Mouse (Mus musculus) gastrocnemius, adult 18-20 months (tissue): ENCODE data around the gene Myo6. TPM values are rescaled to one million over a fixed set of nuclear protein-coding genes. Genes with fewer than 3 reads are reported as not detected.

Source experiments
- DNase-seq: peaks from one replicate; pipeline ENCODE4 v3.0.0; 2021; ENCODE audit warnings: low spot score
- long read RNA-seq, 2 experiments: library from polyadenylated mRNA; stranded (forward); transcript quantifications; one replicate each; pipeline ENCODE4 v2.0.0; 2021
- total RNA-seq, 2 experiments: library from RNA; stranded (reverse); gene quantifications; 2 replicates each; pipeline ENCODE4 v1.2.3; 2021

Myo6 gene
- 1 to 10 TPM; 7.1 to 8.8 TPM for total RNA-seq
- long read RNA-seq, experiment 1, partial matches to known transcripts, result 0 of 4 reads
- long read RNA-seq, experiment 1, other reads (novel, unspliced or antisense), result 3 of 4 reads
- long read RNA-seq, experiment 2, partial matches to known transcripts, result 0 of 2 reads
- long read RNA-seq, experiment 2, other reads (novel, unspliced or antisense), result 2 of 2 reads

DNA sequence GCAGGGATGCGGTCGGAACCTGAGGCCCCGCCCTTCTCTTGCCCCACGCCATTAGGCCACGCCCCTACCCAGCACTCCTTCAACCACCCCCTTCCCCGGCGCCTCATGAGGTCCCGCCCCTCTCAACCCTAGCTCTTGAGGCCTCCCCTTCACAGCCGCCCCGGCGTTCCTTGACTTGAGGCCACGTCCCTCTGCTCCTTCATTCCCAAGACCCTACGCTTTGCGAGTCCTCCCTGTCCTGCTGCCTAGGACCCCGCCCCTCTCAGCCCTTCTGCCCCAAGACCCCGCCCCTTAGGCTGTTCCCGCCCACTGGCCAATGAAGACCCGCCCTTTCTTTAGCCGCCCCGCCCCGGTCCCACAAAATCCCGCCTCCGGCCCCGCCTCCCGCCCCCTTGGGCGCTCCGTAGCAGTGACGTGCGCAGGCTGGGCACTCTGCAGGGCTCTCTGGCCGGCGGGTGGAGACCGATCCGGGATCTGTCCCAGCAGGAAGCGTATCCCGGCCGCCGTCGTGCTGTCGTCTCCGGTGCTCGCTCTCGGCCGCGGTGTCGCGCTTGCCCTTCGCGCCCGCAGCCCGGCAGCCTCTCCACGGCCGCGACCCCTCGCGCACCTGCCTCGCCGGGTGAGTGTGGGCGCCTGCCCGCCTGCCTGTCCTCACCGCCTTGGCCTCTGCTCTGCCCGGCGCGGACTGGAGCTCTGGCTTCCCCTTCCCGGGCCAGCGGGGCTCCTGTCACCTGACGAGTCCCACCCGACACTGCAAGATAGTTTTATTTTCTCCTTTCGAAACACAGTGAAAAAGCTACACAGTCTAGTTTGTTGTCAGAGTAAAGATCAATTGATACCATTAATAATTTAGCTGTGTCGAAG, at the start of gene Myo6:
TSS of gene Myo6 (plus strand) at position 421 of the 864 bp plus-strand sequence.
- DNase-seq, result peak; percentile 93

DNA sequence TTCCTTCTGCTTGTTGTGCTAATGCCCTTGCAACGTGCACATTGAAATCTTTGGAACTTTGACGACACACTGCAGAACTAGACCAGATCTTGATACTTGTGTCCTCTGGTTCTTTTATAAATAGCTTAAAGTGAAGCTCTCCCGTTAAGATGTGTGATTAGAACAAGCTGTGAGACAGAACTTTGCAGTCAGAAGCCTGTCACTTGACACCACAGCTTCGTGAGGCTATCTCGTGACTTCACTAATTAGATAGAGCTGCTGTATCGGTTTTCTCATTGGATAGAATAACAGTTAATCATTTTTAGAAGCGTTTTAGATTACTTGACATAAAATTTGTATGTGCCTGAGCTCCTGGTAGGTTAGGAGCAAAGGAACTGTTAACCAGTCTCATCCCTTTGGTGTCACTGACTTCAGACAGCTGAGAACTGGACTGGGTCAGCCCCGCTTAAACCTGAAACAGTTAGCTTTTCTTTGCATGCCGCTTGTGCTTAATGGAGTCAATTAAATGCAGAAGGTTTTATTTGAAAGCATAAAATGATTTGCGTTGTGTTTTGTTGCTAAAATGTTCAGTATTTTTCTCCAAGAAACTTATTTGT, 18.7 kb upstream of the Myo6 start:
- no peak for DNase-seq

DNA sequence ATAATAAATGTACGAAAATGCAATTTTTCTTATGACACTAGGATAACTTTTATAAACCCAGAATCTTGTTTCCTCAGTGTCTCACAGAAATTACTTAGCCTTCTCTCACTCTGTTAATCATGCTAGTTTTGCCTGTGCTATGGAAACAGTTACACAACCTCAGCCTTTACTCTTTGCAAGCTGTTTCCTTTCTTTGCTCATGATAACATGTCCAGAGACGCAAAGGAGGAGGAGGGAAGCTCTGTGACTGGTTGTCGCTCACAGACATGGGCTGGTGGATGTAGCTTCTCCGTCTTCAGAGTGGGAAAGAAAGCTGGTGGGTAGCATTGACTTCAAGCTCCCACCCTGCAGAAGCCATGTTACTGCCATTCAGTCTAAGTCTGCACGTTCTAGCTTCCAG, 15.2 kb upstream of the Myo6 start:
- no peak for DNase-seq

- no peak for DNase-seq
These were observed 9.6 kb upstream of the Myo6 start for GRCm38 (mm10) chr9:80155277-80155676.

- no peak for DNase-seq
These were observed 8.1 kb upstream of the Myo6 start for GRCm38 (mm10) chr9:80156780-80157179.

DNA sequence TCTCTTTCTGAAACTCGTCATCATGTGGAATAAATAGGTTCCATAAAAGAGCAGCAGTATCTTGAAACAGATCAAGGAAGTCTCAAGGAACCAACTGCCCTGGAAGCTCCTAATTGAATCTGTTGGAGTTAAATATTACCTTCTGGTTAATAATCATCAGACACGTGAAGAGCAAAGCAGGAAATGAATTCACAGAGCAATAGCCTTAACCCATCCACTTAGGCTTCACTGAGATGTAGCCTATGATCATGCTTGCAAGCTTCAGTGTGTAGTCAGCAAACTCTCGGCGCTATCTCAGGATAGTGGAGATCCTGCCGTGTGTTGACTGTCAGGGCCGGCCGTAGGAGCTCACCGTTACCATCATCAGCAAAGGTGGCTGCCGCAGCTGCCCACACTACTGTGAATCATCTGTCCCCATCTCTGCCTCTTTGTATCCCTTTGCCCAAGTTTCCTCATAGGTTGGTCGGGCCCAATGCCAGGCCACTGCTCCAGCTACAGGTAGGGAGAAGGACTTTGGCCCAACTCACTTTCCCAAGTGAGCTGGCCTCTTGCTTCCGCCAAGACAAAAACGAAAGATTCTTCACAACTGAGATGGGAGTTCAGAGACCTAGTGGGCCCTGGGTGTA, 6.9 kb upstream of the Myo6 start:
- no peak for DNase-seq

- no peak for DNase-seq
These were observed 5.9 kb upstream of the Myo6 start for GRCm38 (mm10) chr9:80158937-80159336.

DNA sequence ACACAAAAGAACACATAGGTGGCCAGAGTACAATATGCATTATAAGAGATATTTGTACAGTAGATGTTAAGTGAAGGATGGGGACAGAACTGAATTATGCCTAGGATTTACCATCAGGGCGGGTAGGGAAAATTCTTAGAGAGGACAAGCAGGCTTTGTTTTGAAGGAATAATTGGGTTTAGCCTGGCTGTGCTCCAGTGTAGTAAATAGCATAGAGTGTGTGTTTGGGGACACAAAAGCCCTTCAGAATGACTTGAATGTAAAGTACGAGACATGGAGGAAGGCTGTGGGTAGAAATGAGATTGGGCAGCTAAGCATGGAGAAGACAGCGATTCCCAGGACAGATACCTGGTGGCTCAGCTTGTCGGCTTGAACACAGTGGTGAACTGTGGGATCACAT, 3.4 kb upstream of the Myo6 start:
- DNase-seq, result no peak

- DNase-seq, result no peak
These were observed 1.6 kb upstream of the Myo6 start for GRCm38 (mm10) chr9:80163126-80163723.

GRCm38 (mm10) chr9:80164191-80164590, 640 bp upstream of the Myo6 start:
- DNase-seq, result no peak

- DNase-seq, result no peak
These were observed 859 bp downstream of the Myo6 start for GRCm38 (mm10) chr9:80165690-80166089.

DNA sequence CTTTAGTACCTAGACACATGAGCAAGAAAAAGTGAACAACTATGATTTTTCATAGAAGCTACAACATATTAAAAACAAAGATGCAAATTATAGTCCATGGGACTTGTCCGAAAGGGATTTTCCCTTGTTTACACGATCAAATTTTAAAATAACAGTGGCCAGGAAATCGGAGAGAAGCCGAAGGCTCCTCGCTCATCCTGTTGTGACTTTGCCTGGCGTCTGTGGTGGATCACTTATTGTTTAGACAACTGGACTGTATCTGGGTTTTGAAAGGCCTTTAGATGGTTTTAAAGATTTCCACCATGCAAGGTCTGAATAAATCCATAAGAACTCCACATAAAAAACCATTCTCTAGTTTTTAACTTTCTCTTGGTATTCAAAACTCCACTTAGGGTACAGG, 1.6 kb downstream of the Myo6 start:
- DNase-seq, result no peak

DNA sequence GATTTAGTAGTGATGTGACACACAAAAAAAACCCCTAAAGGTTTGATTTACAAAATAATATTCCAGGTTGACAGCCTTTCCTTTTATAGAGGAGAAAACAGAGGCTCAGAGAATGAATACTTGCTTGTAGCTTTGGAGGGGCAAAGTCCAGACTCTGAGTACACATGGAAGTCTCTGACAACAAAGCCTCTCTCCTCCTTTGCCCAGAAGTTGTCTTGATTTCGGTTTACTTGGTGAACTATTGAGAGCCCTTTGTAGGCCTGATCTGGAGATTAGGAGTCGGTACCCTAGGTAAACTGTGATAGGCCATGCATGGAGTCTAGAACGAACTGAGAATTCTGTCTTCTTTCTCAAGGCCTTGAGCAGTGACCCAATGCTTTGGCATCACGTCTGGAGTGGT, 2.3 kb downstream of the Myo6 start:
- DNase-seq, result no peak

DNA sequence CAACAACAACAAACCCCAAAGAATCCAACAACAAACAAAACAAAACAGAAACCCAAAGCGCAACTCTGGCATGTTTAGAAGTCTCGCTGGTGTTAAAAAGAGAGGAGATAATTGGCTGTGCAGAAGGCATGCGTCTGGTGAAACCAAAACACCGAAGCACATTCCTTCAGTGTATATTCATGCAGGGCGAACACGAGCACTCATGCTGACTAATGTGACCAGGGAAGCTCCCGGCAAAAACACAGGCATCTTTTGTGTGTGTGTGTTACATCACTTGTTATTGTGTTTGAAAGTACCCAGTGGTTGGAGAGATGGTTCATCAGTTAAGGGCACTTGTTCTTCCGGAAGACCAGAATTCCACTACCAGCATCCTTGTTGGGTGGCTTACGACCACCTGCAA, 4.7 kb downstream of the Myo6 start:
- DNase-seq, result no peak

DNA sequence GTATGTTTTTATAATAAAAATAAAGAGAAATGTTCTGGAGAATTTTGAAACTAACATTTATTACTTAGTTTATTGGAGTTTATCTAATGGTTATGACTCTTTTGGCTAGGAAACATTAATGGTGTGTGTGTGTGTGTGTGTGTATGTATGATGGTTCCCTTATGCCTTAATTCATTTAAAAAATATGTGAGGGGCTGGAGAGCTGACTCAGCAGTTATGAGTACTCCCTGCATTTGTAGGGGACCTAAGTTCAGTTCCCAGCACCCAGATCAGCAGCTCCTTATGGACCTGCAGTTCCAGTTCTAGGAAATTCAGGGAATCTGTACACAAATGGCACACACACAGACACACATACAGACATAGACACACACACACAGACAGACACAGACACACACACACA, 6.4 kb downstream of the Myo6 start:
- DNase-seq, result no peak

DNA sequence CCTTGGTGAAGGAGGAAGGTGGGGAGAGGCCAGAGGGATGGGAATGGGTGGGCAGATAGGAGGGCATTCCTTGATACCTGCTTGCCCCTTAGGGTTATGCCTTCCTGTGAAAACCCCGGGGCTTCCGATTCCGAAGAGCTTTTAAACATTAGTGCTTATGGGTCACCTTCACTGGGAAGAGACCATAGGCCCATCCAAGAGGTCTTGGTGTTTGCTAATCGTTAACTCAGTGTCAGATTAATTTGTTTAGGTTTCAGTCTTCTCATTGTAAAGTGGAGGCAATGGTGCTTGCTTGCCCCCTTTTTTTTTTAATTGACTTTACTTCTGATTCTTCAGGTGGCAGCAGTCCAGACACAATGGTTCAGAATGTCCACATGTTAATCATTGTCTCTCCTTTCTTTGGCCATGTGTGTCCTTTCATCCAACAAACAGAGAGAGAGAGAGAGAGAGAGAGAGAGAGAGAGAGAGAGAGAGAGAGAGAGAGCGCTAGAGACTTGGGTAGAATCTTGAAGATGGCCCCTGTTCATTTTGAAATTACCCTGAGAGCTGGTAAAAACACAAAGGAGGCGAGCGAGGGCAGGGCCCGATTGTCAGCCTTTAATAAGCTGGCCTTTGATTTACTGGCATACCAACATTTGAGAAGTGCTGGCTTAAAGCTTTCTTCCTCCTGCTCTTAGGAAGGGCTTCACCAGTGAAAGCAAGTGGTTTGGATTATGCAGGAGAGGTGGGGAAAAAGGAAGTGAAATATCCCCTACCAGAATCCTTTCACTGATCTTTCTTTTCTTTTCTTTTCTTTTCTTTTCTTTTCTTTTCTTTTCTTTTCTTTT, 7.8 kb downstream of the Myo6 start:
- no peak for DNase-seq

DNA sequence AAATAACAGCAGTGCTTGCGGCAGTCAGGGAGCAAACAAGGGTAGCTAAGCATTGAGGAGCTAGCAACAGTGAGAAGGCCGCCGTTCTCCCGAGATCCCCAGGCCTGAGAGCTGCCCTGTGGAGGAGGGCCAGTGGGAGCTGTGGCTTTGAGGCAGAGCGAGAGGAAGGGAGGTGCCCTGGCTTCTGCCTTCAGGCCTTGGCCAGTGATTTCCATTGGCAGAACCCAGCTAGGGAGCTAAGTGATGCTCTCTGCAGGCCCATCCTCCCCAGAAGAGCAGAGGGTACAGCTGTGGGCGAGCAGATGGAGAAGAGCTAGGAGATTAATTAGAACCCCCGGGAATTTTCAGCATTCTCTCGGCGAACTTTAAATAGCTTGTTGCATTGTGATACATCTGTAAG, 8.8 kb downstream of the Myo6 start:
- DNase-seq, result peak; percentile 30

- DNase-seq, result peak; percentile 34
These were observed 12.1 kb downstream of the Myo6 start for GRCm38 (mm10) chr9:80176696-80177478.

- no peak for DNase-seq
These were observed 13.8 kb downstream of the Myo6 start for GRCm38 (mm10) chr9:80178670-80179069.

- DNase-seq, result no peak
These were observed 14.9 kb downstream of the Myo6 start for GRCm38 (mm10) chr9:80179688-80180087.
